Mouse (Mus musculus) intestine, embryonic 15.5 days (tissue): ENCODE results near the gene Olfr571. TPM values are rescaled to one million over a fixed set of nuclear protein-coding genes. Genes with fewer than 3 reads are reported as not detected.

Experiments used
- ATAC-seq: fragments of 200-750 bp; cut with Nextera tagmentation; 2 replicates; pipeline ENCODE4 v1.8.0; 2017; ENCODE audit warnings: moderate TSS enrichment, moderate library complexity
- H3K27ac ChIP-seq: fragments of 300-500 bp; sonication (generic); 2 replicates; pipeline ENCODE4 v1.5.1; 2015; ENCODE audit warnings: mild to moderate bottlenecking, inconsistent platforms
- H3K27me3 ChIP-seq: fragments of 300-500 bp; sonication (generic); replicated peaks from 2 replicates; pipeline ENCODE4 v1.6.1; 2015; ENCODE audit warnings: inconsistent platforms
- H3K36me3 ChIP-seq: fragments of 300-500 bp; sonication (generic); 2 replicates; pipeline ENCODE4 v1.6.1; 2015; ENCODE audit warnings: inconsistent platforms
- H3K4me1 ChIP-seq: fragments of 300-500 bp; sonication (generic); replicated peaks from 2 replicates; pipeline ENCODE4 v1.6.1; 2015; ENCODE audit warnings: inconsistent platforms
- H3K4me2 ChIP-seq: fragments of 300-500 bp; sonication (generic); replicated peaks from 2 replicates; pipeline ENCODE4 v1.6.1; 2015; ENCODE audit warnings: mild to moderate bottlenecking, inconsistent platforms
- H3K4me3 ChIP-seq: fragments of 300-500 bp; sonication (generic); replicated peaks from 2 replicates; pipeline ENCODE4 v1.5.1; 2015; ENCODE audit warnings: inconsistent platforms
- H3K9ac ChIP-seq: fragments of 300-500 bp; sonication (generic); 2 replicates; pipeline ENCODE4 v1.6.1; 2015; ENCODE audit warnings: inconsistent platforms
- H3K9me3 ChIP-seq: fragments of 300-500 bp; sonication (generic); 2 replicates; pipeline ENCODE4 v1.6.1; 2016; ENCODE audit warnings: inconsistent platforms
- WGBS: fragments of 180-500 bp; shearing (Covaris S2); methylation state at CpG from one replicate; pipeline ENCODE4 v1.1.7; 2015; 5-methylcytosine and 5-hydroxymethylcytosine counted together
- polyA plus RNA-seq: library from polyadenylated mRNA; unstranded; fragments of >200 nt; fragmentation: Nextera tagmentation; extraction: Ambion mirVana; gene quantifications from 2 replicates; pipeline ENCODE4 v1.2.1, GENCODE M21; 2015

Olfr571 gene
- polyA plus RNA-seq, 1 experiment from 2014 or later: not detected

DNA sequence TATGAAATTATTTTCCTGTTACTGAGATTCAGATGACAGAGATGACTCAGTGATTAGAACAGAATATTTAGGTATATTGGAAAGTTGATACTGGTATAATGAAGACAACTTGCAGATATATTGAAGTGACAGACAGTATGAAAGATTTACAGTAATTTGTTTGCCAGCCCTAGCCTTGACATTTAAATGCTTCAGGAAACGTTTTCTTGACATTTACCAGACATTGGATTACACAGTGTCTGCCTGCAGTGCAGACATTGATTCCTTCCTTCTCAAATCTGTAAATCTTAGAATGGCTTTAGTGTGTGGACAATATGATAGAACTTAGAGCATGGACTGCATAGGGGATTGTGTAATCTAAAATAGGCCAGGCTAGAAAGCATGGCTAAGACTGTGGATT, 2.1 kb downstream of the Olfr571 start:
- H3K4me1 ChIP-seq: no peaks in the 10 kb centered on the region
- H3K27ac ChIP-seq: no peak overlapping the region
- 17% methylated on average over 1 of the region's 1 CpGs for WGBS
- no peaks in the 10 kb centered on the region for H3K36me3 ChIP-seq
- no peak overlapping the region for H3K4me3 ChIP-seq
- no peak overlapping the region for H3K9ac ChIP-seq
- H3K27me3 ChIP-seq: no peaks in the 10 kb centered on the region
- no peak for ATAC-seq
- H3K9me3 ChIP-seq: no peaks in the 10 kb centered on the region
- H3K4me2 ChIP-seq: no peak overlapping the region

DNA sequence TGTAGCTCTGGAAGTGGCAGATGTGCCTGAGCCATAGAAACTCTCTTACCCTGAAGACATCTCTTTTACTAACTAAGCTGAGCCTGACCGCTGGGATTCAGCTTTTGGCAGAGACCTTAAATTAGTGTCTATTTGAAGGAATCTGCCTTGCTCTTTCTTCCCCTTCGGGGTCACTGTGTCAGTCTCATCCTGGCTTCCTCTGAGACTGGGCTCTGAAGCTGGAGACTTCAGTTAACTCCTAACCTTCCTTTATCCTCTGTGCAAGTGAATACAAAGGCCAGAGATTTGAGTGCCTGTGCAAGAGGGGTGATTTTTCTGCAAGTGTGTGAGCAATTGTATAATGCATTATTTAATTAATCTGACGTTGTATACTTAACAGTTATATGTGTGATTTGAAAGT, 26.6 kb downstream of the Olfr571 start, which contains the start of gene Olfr569:
Gene Olfr569, minus strand, starts transcription at position 101 of the 400 bp plus-strand sequence.
- Histone ChIP-seq H3K27me3 (no peaks in the 10 kb centered on the region), H3K4me2 (no peak within 1 kb of the TSS), H3K27ac (no peak within 1 kb of the TSS), H3K36me3 (no peaks in the 10 kb centered on the region), H3K4me1 (no peaks in the 10 kb centered on the region), H3K4me3 (no peak within 1 kb of the TSS), H3K9me3 (no peaks in the 10 kb centered on the region), H3K9ac (no peak within 1 kb of the TSS)
- WGBS: 62% methylated on average over 3 of the region's 3 CpGs
- ATAC-seq: no peak

DNA sequence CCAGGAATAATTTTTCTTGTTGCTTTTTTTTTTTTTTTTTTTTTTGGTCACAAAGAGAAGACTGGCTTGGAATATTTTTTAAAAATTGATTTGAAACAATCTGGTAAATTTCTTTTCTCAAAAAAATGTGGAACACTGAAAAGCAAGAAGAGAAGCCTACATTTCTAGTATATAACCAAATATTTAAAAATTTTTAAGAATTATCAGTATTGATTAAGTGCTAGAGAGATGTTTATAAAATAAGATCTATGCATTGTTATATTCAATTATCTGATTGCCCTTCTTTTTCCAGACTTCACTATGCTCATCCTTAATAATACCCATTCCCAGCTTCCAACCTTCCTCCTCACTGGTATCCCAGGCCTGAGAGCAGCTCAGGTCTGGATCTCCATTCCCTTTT, 40.5 kb downstream of the Olfr571 start, which contains the start of gene Olfr568:
Gene Olfr568, plus strand, starts transcription at position 301 of the 400 bp plus-strand sequence.
- no peaks in the 10 kb centered on the region for H3K27me3 ChIP-seq
- no peak within 1 kb of the TSS for H3K27ac ChIP-seq
- H3K36me3 ChIP-seq: no peaks in the 10 kb centered on the region
- ATAC-seq: no peak
- H3K9ac ChIP-seq: no peak within 1 kb of the TSS
- H3K9me3 ChIP-seq: no peaks in the 10 kb centered on the region
- no peak within 1 kb of the TSS for H3K4me3 ChIP-seq
- H3K4me1 ChIP-seq: no peaks in the 10 kb centered on the region
- H3K4me2 ChIP-seq: no peak within 1 kb of the TSS

DNA sequence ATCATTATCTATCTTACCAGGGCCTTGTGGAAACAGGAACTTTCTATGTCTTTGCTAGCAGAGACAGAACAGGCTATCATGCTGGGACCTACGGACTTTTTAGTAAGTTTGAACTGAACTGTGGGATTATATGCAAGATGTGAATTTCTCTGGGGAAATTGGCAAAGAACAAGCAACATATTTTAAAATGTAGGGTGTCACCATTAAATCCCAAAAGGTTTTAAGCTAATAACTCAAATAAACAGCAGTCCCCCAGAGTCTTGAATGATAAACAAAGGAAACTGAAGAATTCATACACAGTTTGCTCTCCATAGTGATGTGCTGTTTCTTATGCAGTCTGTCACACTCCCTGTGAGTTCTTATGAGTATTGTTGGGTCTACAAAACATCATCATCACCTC, 58.7 kb downstream of the Olfr571 start, which contains the start of gene Olfr566:
Gene Olfr566, minus strand, starts transcription at position 101 of the 400 bp plus-strand sequence.
- no peaks in the 10 kb centered on the region for H3K27me3 ChIP-seq
- no peak within 1 kb of the TSS for H3K27ac ChIP-seq
- no peak for ATAC-seq
- no peak within 1 kb of the TSS for H3K9ac ChIP-seq
- H3K4me3 ChIP-seq: no peak within 1 kb of the TSS
- H3K4me2 ChIP-seq: no peak within 1 kb of the TSS
- WGBS: 70% methylated on average over 1 of the region's 1 CpGs
- no peaks in the 10 kb centered on the region for H3K9me3 ChIP-seq
- no peaks in the 10 kb centered on the region for H3K4me1 ChIP-seq
- H3K36me3 ChIP-seq: no peaks in the 10 kb centered on the region

DNA sequence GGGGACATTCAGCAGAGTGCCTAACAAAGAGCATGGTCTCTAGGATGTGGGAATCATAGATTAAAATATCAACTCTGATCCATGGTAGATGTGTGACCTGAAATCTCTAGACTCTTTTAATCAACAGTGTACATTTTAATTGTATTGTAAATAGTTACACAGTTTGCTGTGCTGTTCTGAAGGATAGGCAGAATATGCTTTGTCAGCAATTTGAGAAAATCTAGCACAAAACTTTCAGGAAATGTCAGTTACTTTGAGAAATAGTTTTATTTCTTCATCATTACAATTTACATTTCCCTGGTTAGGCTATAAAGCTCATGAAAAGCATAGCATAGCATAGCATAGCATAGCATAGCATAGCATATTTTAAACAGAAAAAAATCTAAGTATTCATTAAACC, 61.5 kb downstream of the Olfr571 start:
- no peaks in the 10 kb centered on the region for H3K27me3 ChIP-seq
- no peaks in the 10 kb centered on the region for H3K4me1 ChIP-seq
- no peak for ATAC-seq
- H3K27ac ChIP-seq: no peak overlapping the region
- no peak overlapping the region for H3K9ac ChIP-seq
- H3K4me3 ChIP-seq: no peak overlapping the region
- no peaks in the 10 kb centered on the region for H3K36me3 ChIP-seq
- no peaks in the 10 kb centered on the region for H3K9me3 ChIP-seq
- no peak overlapping the region for H3K4me2 ChIP-seq

Other genes with a start within 250 kb of the Olfr571 start
- 11.0 and 11.6 TPM in 2 replicates for gene Trim68, start 230.2 kb downstream of the Olfr571 start, polyA plus RNA-seq
- not detected in 2 replicates for gene Olfr557, start 221.6 kb downstream of the Olfr571 start, polyA plus RNA-seq
- 0.20 and 0.28 TPM in 2 replicates for gene Olfr558, start 215.3 kb downstream of the Olfr571 start, polyA plus RNA-seq
- gene Olfr33, start 198.5 kb downstream of the Olfr571 start, polyA plus RNA-seq: not detected in 2 replicates
- not detected in 2 replicates for gene Olfr559, start 190.0 kb downstream of the Olfr571 start, polyA plus RNA-seq
- not detected in 2 replicates for gene Olfr560, start 158.2 kb downstream of the Olfr571 start, polyA plus RNA-seq
- gene Olfr78, start 158.1 kb downstream of the Olfr571 start, polyA plus RNA-seq: 0.40 and 0.55 TPM in 2 replicates
- gene Olfr561, start 146.3 kb downstream of the Olfr571 start, polyA plus RNA-seq: not detected in 2 replicates
- gene Olfr564, start 114.1 kb downstream of the Olfr571 start, polyA plus RNA-seq: not detected in 2 replicates
- gene Olfr566, start 58.8 kb downstream of the Olfr571 start, polyA plus RNA-seq: not detected in 2 replicates
- gene Olfr568, start 40.4 kb downstream of the Olfr571 start, polyA plus RNA-seq: not detected in 2 replicates
- gene Olfr569, start 26.7 kb downstream of the Olfr571 start, polyA plus RNA-seq: not detected in 2 replicates
- not detected in 2 replicates for gene Olfr570, start 23.0 kb downstream of the Olfr571 start, polyA plus RNA-seq
- gene Olfr572, start 6.9 kb upstream of the Olfr571 start, polyA plus RNA-seq: not detected in 2 replicates
- not detected in 2 replicates for gene Olfr573-ps1, start 25.0 kb upstream of the Olfr571 start, polyA plus RNA-seq
- gene Olfr574, start 30.9 kb upstream of the Olfr571 start, polyA plus RNA-seq: not detected in 2 replicates
- not detected in 2 replicates for gene Olfr575, start 41.2 kb upstream of the Olfr571 start, polyA plus RNA-seq
- gene Olfr576, start 45.1 kb upstream of the Olfr571 start, polyA plus RNA-seq: not detected in 2 replicates
- not detected in 2 replicates for gene Olfr577, start 58.4 kb upstream of the Olfr571 start, polyA plus RNA-seq
- gene Olfr578, start 71.8 kb upstream of the Olfr571 start, polyA plus RNA-seq: not detected in 2 replicates
- not detected in 2 replicates for gene Olfr582, start 120.5 kb upstream of the Olfr571 start, polyA plus RNA-seq
- gene Olfr583, start 133.8 kb upstream of the Olfr571 start, polyA plus RNA-seq: not detected in 2 replicates
- gene Olfr584, start 164.3 kb upstream of the Olfr571 start, polyA plus RNA-seq: not detected in 2 replicates
- not detected in 2 replicates for gene Olfr585, start 180.2 kb upstream of the Olfr571 start, polyA plus RNA-seq
- gene Olfr586, start 208.1 kb upstream of the Olfr571 start, polyA plus RNA-seq: not detected in 2 replicates
- gene Olfr588-ps1, start 223.3 kb upstream of the Olfr571 start, polyA plus RNA-seq: not detected in 2 replicates
- gene Olfr589, start 238.8 kb upstream of the Olfr571 start, polyA plus RNA-seq: not detected in 2 replicates